Mouse (Mus musculus) left cerebral cortex, postnatal 4 days (tissue): ENCODE data around the gene Nup88. TPM values are rescaled to one million over a fixed set of nuclear protein-coding genes. Genes with fewer than 3 reads are reported as not detected.

Source experiments
- total RNA-seq, 2 experiments: library from RNA; stranded (reverse); gene quantifications; 2 replicates each; pipeline ENCODE4 v1.2.3; 2021

Nup88 gene
- total RNA-seq, 2 experiments from 2014 or later = 76.9 to 77.8 TPM

Other genes starting within 250 kb of the Nup88 start
- gene Zfp3, start 205.8 kb downstream of the Nup88 start, total RNA-seq = 10 to 100 TPM; 15.3 to 17.4 TPM
- not detected for gene Scimp, start 157.4 kb downstream of the Nup88 start, total RNA-seq
- 100 to 1,000 TPM; 126 TPM for gene Rabep1, start 125.2 kb downstream of the Nup88 start, total RNA-seq
- 10 to 100 TPM; 50.2 to 50.7 TPM for gene Rpain, start 240 bp upstream of the Nup88 start, total RNA-seq
- gene C1qbp, start 13.1 kb upstream of the Nup88 start, total RNA-seq = 100 to 1,000 TPM; 122 to 139 TPM
- gene Dhx33, start 34.5 kb upstream of the Nup88 start, total RNA-seq = 10 to 100 TPM; 26.4 TPM
- gene Mis12, start 49.6 kb upstream of the Nup88 start, total RNA-seq = 10 to 100 TPM; 13.5 to 14.5 TPM
- gene Derl2, start 49.9 kb upstream of the Nup88 start, total RNA-seq = 10 to 100 TPM; 23.1 to 28.8 TPM
- 100 to 1,000 TPM; 252 to 265 TPM for gene 6330403K07Rik, start 63.5 kb upstream of the Nup88 start, total RNA-seq
- under 1 TPM; 0.38 to 0.44 TPM for gene Nlrp1a, start 174.7 kb upstream of the Nup88 start, total RNA-seq